Mouse (Mus musculus) mammary gland, adult 2 months (tissue): Measurements from ENCODE around the gene Cd7. TPM values are rescaled to one million over a fixed set of nuclear protein-coding genes. Genes with fewer than 3 reads are reported as not detected.

Experiments
- polyA plus RNA-seq: library from polyadenylated mRNA; depleted of rRNA; stranded (reverse); fragments of >200 nt; gene quantifications from 2 replicates; pipeline ENCODE4 v1.2.3, GENCODE M21; 2012; ENCODE audit warnings: low replicate concordance; rRNA removed

The Cd7 gene
- 22.6 and 35.5 TPM in 2 replicates for polyA plus RNA-seq

DNA sequence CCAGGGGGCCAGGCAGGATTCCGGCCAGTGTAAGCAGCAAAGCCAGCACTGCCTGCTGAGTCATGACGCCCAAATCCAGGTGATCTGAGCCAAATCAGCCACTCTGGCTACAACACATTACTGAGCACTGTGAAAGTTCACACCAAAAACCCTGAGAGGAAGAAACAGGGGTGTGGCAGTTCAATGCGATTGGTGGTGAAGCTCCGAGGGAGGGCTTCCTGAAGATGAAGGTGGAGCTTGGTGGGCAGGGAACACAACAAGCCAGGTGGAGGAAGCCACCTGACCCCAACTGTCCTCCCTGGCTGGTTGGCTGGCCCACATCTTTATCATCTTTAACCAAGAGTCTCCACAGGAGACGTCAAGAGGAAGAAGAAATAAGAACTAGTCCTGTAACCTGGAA is at the start of gene Cd7:
TSS of gene Cd7 (minus strand) at position 117 of the 400 bp plus-strand sequence.

DNA sequence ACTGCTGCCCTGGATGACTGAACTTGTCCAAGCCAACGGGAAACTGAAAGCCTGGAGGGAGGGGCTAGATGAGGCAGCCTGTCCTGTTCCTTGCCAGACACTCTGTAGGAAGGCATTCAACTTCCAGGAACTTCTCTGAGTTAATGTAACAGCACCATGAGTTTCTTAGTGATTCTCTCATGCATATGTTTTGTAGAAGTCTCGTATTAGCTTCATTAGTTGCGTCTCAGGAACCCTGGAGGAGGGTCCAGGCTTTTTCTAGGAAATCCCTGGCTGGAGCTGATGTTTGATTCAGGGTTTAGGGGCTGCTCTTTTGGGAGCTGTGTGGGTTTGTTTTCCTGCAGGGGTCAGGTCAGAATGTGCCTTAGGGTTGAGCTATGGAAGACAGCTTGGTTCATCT is 41.9 kb upstream of the Cd7 start, which contains the start of gene Sectm1a:
TSS of gene Sectm1a (minus strand) at position 101 of the 400 bp plus-strand sequence.

GRCm38 (mm10) chr11:121063379-121063778 is 24.2 kb upstream of the Cd7 start, which contains the start of gene Sectm1b:
Gene Sectm1b (minus strand): TSS chr11:121063569.

DNA sequence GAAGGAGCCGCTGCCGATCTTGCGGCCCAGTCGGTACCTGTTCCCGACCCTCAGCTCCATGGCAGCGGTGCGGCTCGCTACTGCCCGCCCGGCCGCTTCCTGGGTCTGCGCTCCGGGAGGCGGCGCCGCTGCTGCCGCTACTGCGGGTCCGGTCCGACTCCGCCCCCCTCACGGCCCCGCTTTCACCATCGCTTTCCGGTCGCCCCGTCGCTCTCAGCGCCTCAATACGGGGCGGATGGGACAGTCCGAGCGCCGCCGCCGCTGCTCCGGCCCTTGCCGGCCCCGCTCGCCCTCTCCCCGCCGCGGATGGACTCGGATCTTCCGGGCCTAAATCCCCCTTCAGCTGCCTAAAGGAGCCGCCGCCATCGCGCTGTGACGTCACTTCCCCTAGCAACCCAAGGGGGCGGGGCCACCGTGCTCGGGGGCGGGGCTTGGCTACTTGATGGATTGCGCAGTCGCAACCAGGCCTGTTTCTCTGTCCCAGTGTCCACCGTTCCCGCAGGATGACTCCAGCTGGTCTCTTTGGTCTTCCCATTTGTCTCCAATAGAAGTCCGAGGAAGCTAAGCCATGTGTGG is 48.2 kb downstream of the Cd7 start, which contains the start of gene Csnk1d:
TSS of gene Csnk1d (minus strand) at position 380 of the 576 bp plus-strand sequence.

Other genes starting within 250 kb of the Cd7 start
- 30.8 and 36.8 TPM in 2 replicates for gene Dus1l, start 243.0 kb downstream of the Cd7 start, polyA plus RNA-seq
- 15,404 and 19,960 TPM in 2 replicates for gene Fasn, start 214.9 kb downstream of the Cd7 start, polyA plus RNA-seq
- gene Ccdc57, start 106.5 kb downstream of the Cd7 start, polyA plus RNA-seq, result 1.5 TPM in 2 replicates
- gene Slc16a3, start 90.9 kb downstream of the Cd7 start, polyA plus RNA-seq, result 5.6 and 43.4 TPM in 2 replicates
- gene Csnk1d, start 48.1 kb downstream of the Cd7 start, polyA plus RNA-seq, result 53.8 and 58.7 TPM in 2 replicates
- 0.20 and 1.0 TPM in 2 replicates for gene Sectm1b, start 24.2 kb upstream of the Cd7 start, polyA plus RNA-seq
- gene Sectm1a, start 41.8 kb upstream of the Cd7 start, polyA plus RNA-seq, result 0.50 and 1.6 TPM in 2 replicates
- not detected in 2 replicates for gene Tex19.2, start 79.3 kb upstream of the Cd7 start, polyA plus RNA-seq
- not detected in 2 replicates for gene Tex19.1, start 106.7 kb upstream of the Cd7 start, polyA plus RNA-seq
- gene Uts2r, start 120.9 kb upstream of the Cd7 start, polyA plus RNA-seq, result 0.17 and 0.86 TPM in 2 replicates
- 15.2 and 16.8 TPM in 2 replicates for gene Hexdc, start 165.0 kb upstream of the Cd7 start, polyA plus RNA-seq
- gene Ogfod3, start 165.3 kb upstream of the Cd7 start, polyA plus RNA-seq, result 12.0 and 12.4 TPM in 2 replicates
- gene Cybc1, start 189.9 kb upstream of the Cd7 start, polyA plus RNA-seq, result 43.0 and 49.2 TPM in 2 replicates
- 22.2 and 52.7 TPM in 2 replicates for gene Narf, start 197.8 kb upstream of the Cd7 start, polyA plus RNA-seq
- 36.0 and 45.2 TPM in 2 replicates for gene Foxk2, start 220.6 kb upstream of the Cd7 start, polyA plus RNA-seq